Mouse (Mus musculus) small intestine, adult 2 months (tissue): ENCODE results near the gene Kifap3. TPM values are rescaled to one million over a fixed set of nuclear protein-coding genes. Genes with fewer than 3 reads are reported as not detected.
A peak's percentile ranks its signal among the peaks of the same experiment; 100 is the strongest.

Experiments
- H3K27ac ChIP-seq: fragments of 200-500 bp; 2 replicates; pipeline ENCODE4 v1.5.1; 2012; ENCODE audit warnings: low read depth, low read length, control low read depth, inconsistent platforms; ENCODE audit not compliant: insufficient read depth
- H3K27me3 ChIP-seq: fragments of 200-500 bp; 2 replicates; pipeline ENCODE4 v1.6.1; 2012; ENCODE audit warnings: mild to moderate bottlenecking, moderate library complexity, low read length, inconsistent platforms; ENCODE audit not compliant: control insufficient read depth, insufficient read depth
- H3K36me3 ChIP-seq: fragments of 200-500 bp; 2 replicates; pipeline ENCODE4 v1.6.1; 2012; ENCODE audit warnings: mild to moderate bottlenecking, low read length, control low read depth, inconsistent platforms; ENCODE audit not compliant: control insufficient read depth, insufficient read depth
- H3K4me1 ChIP-seq: fragments of 200-500 bp; 2 replicates; pipeline ENCODE4 v1.6.1; 2012; ENCODE audit warnings: low read length, inconsistent platforms, mixed read lengths; ENCODE audit not compliant: control insufficient read depth, insufficient read depth, insufficient read length
- H3K4me3 ChIP-seq: fragments of 200-500 bp; 2 replicates; pipeline ENCODE4 v1.5.1; 2012; ENCODE audit warnings: low read depth, mild to moderate bottlenecking, control low read depth, inconsistent platforms, low read length, moderate library complexity
- CTCF ChIP-seq: fragments of 200-500 bp; IDR thresholded peaks from 2 replicates; pipeline ENCODE4 v1.5.1; 2012; ENCODE audit warnings: low read depth, mild to moderate bottlenecking, control low read depth, inconsistent platforms, low read length, moderate library complexity, mixed read lengths; ENCODE audit not compliant: insufficient replicate concordance, insufficient read length; ENCODE audit errors: extremely low read depth
- POLR2A ChIP-seq: fragments of 200-500 bp; IDR thresholded peaks from 2 replicates; pipeline ENCODE4 v1.6.1; 2012; ENCODE audit warnings: low read depth, mild to moderate bottlenecking, control low read depth, inconsistent platforms, low read length, moderate library complexity
- WGBS: fragments of 180-500 bp; shearing (Covaris S2); methylation state at CpG from one replicate; pipeline ENCODE4 v1.1.7; 2018; 5-methylcytosine and 5-hydroxymethylcytosine counted together
- polyA plus RNA-seq: library from polyadenylated mRNA; depleted of rRNA; stranded (reverse); fragments of >200 nt; gene quantifications from 2 replicates; pipeline ENCODE4 v1.2.3, GENCODE M21; 2012

Gene Kifap3
- polyA plus RNA-seq, 1 experiment: 0.49 TPM

DNA sequence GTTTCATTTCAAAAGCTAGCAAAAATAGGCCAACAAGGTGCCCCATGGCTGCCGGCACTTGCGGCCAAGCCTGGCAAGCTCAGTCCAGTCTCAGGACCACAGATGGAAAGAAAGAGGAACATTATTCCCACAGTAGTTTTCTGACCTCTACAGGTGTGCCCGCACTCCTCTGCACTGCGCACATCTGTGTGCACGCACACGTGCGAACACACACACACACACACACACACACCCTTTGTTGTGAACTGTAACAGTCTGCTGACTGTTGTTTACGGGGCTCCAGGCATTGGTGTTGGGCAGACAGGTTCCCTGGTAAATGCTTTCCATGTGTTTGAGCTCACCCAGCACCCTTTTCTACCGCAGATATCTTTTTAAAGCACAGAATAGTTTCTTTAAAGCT, 131.4 kb downstream of the Kifap3 start:
- WGBS: 93% methylated on average over 9 of the region's 9 CpGs
- no peak overlapping the region for H3K27ac ChIP-seq
- TF ChIP-seq CTCF (no peak), POLR2A (no peak)
- H3K36me3 ChIP-seq: no peaks in the 10 kb centered on the region
- no peaks in the 10 kb centered on the region for H3K27me3 ChIP-seq
- no peak overlapping the region for H3K4me3 ChIP-seq
- no peaks in the 10 kb centered on the region for H3K4me1 ChIP-seq

DNA sequence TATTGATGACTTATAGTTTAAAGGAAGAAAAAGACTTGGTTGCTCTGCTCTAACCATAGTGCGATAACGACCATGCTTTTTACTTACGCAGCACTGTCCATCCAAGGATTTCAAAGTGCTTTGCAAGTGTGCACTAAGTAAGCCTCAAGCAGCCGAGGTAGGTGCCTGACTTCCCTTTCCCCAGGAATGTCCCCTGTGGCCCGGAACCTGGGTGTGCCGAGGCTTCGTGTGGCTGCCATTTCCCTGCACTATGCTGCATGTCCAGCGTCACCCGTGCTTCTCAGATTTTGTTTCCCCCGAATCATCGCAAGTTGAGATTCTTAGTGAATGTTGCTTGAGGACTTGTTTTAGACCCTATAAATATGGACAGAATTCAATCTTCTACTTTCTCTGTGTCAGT, 132.6 kb downstream of the Kifap3 start:
- 91% methylated on average over 11 of the region's 11 CpGs for WGBS
- Histone ChIP-seq H3K27ac (no peak overlapping the region), H3K27me3 (no peaks in the 10 kb centered on the region), H3K36me3 (no peaks in the 10 kb centered on the region), H3K4me3 (no peak overlapping the region), H3K4me1 (no peaks in the 10 kb centered on the region)
- TF ChIP-seq POLR2A (no peak), CTCF (no peak)

DNA sequence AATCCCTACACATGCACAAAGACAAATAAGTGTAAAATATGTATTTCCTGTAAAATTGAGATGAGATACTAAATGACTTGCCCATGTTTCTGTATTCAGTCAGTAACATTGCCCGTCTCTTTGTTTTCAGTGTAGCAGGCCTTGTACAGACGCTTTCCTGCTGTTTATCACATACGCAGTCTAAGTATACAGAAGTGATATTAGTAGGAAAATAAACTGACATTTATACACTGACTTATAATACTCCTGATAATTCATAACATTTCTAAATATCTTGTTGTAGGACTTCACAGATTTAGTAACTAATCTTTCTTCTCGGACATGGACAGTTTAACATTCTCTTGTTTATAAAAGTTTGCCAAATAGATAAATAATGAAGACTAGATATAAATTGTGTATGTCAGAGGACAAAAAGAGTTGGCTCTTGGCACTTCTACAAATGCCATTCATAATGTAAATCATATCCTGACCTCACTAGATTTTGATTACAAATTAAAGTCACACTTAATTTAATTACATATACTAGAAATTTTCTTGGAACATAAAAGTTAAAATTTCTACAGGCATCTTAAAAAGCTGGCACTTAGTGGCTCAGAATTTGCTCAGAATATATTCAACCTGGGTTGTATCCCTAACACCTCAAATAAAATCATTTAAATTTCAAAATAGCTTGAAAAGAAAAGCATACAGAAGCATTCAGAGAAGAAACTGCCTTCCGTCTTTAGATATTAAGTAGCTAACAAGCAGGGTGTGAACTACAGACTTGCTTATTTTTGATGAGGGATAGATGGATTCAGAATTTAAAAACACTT, 138.2 kb downstream of the Kifap3 start:
- no peak for TF ChIP-seq CTCF
- no peaks in the 10 kb centered on the region for H3K4me1 ChIP-seq
- WGBS: 87% methylated on average over 5 of the region's 5 CpGs
- no peaks in the 10 kb centered on the region for H3K36me3 ChIP-seq
- no peak overlapping the region for H3K27ac ChIP-seq
- H3K27me3 ChIP-seq: no peaks in the 10 kb centered on the region
- no peak overlapping the region for H3K4me3 ChIP-seq

DNA sequence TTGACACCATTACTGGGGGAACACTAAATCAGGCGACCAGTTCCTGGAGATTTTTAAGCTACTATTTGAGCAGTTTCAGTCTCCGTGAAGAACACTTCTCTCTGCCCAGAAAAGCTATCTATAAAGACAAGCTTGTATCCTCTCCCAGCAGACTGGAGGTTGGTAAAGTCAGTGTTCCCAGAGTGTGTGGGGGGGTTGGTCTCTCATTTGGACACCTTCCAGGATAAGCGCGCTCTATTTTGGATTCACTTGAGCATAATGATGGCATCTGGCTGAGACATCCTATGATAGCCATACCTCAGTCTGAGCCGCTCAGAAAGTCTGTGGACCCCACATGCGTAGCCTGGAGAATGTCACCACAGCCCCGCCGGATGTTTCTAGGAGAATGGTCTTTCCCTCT, 144.7 kb downstream of the Kifap3 start:
- H3K27me3 ChIP-seq: no peaks in the 10 kb centered on the region
- H3K36me3 ChIP-seq: no peaks in the 10 kb centered on the region
- H3K4me3 ChIP-seq: no peak overlapping the region
- TF ChIP-seq POLR2A (no peak), CTCF (no peak)
- WGBS: 88% methylated on average over 8 of the region's 8 CpGs
- H3K4me1 ChIP-seq: peaks cover 4% of the 10 kb centered on the region; the same call in 1 of the 2 replicates
- no peak overlapping the region for H3K27ac ChIP-seq

DNA sequence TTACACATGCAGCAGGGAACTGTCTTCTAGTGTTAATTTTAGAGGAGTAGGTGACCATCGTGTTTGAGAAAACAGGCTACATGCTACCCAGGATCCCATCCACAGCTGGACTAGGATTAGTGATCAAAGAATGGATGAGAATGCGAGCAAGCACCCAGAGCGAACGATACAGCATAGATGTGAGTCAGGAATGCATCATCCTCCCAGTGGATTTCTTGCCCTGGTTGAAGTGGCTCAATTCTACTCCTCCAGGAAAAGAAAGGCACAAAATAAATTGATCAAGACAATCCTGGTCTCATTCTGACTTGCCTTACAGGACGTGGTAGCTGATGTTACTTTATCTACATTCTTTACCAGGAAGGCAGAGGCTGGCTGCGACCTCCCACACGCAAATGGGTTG, 149.5 kb downstream of the Kifap3 start, which contains the start of gene Scyl3:
Scyl3 (plus strand) TSS at position 255 of the 400 bp plus-strand sequence.
- H3K27me3 ChIP-seq: no peaks in the 10 kb centered on the region
- WGBS: 56% methylated on average over 7 of the region's 7 CpGs
- peak within 1 kb of the TSS; percentile 79 for H3K27ac ChIP-seq

DNA sequence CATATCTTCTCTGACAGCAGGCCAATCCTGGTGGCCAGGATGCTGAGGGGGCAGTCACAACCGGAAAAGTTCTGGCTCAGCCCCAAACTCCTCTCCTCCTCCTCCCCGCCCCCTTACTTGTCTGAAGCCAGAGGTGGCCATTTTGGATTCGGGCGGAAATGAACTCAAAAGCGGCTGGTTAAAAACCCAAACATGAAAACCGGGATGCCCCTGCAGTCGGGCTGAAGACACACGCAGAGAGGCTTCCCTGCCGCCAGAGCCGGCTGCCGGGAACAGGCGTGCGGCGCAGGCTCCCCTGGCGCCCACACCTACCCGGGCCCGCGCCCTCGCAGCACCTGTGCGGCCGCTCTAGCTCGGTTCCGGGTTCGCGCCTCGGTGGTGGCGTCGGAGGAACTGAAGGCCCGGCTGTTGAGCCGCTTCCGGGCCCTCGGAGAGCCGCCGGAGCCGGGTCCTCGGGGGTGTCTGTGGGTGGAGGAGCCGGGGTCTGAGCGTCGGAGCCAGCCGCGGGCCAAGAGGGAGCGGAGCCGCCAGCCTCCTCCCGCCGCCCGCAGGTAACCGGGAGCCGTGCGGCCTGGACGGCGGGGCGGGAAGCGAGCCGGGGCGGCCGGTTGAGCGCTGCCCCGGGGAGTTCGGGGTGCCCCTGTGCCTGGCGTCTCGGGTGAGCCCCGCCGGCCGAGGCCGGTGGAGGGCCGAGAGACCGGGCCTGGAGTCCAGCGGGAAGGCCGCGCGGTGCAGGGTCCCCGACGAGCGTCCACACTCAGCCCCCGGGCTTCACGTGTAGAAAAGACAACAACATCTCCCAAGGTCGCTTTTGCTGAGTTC, 150.5 kb downstream of the Kifap3 start:
- Histone ChIP-seq H3K4me1 (peaks cover 10% of the 10 kb centered on the region), H3K36me3 (peaks cover 11% of the 10 kb centered on the region), H3K27ac (peak overlapping the region; percentile 79), H3K27me3 (no peaks in the 10 kb centered on the region), H3K4me3 (peak overlapping the region; percentile 85)
- TF ChIP-seq POLR2A (peak; percentile 11; the same call in 1 of the 2 replicates), CTCF (0 out of 2 replicates have a peak, but pooled peaks have one; percentile 5)
- WGBS: under 1% methylated on average over 77 of the region's 77 CpGs

More for the DNA sequence above, 149.5 kb downstream of the Kifap3 start, which contains the start of gene Scyl3:
- peaks cover 10% of the 10 kb centered on the region for H3K4me1 ChIP-seq
- H3K4me3 ChIP-seq: peak within 1 kb of the TSS; percentile 85
- 0 out of 2 replicates have a peak, but pooled peaks cover 4% of the 10 kb centered on the region for H3K36me3 ChIP-seq
- TF ChIP-seq POLR2A (no peak), CTCF (no peak)

DNA sequence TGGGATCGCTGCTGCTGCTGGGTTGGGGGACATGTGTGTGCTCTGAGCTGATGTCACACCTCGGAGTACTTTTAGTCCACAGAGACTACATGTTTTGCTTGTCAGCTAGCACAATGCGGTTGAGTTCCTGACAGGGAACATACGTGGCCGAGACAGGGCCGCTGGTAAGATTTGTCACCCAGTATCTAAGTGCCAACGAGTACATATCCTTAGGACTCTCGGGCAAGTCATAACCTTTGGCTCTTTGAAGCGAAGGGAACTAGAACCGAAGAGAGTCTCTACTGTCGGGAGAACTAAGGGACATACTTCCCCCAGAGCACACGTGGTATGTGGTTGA, 151.0 kb downstream of the Kifap3 start:
- Histone ChIP-seq H3K27ac (peak overlapping the region; percentile 39), H3K27me3 (no peaks in the 10 kb centered on the region), H3K4me1 (peaks cover 10% of the 10 kb centered on the region), H3K4me3 (peak overlapping the region; percentile 85), H3K36me3 (peaks cover 14% of the 10 kb centered on the region)
- WGBS: under 1% methylated on average over 12 of the region's 12 CpGs
- TF ChIP-seq POLR2A (no peak), CTCF (no peak)
